Mouse (Mus musculus) left cerebral cortex, adult 2 months (tissue): ENCODE measurements around the gene Cacna1c. TPM values are rescaled to one million over a fixed set of nuclear protein-coding genes. Genes with fewer than 3 reads are reported as not detected.

ENCODE experiments used
- DNase-seq, 2 experiments: peaks; one replicate each; pipeline ENCODE4 v3.0.0; 2021 to 2022; ENCODE audit warnings: low spot score in 2 of 2, mixed read lengths in 1 of 2; ENCODE audit errors: extremely low spot score in 1 of 2
- H3K27ac ChIP-seq: fragments of 200-600 bp; 2 replicates; pipeline ENCODE4 v1.8.1; 2022
- H3K4me3 ChIP-seq: fragments of 200-600 bp; 2 replicates; pipeline ENCODE4 v1.8.1; 2022
- CTCF ChIP-seq: fragments of 200-600 bp; IDR thresholded peaks from 2 replicates; pipeline ENCODE4 v1.8.1; 2022; ENCODE audit warnings: antibody characterized with exemption, mild to moderate bottlenecking, moderate library complexity
- intact Hi-C: fragments of 180-260 bp; cut with DNase I; formaldehyde crosslinking; loops from one replicate; pipeline ENCODE4 v1.15.1; 2025
- total RNA-seq, 2 experiments: library from RNA; stranded (reverse); gene quantifications; 2 replicates each; pipeline ENCODE4 v1.2.3; 2021

Gene Cacna1c
- total RNA-seq, 2 experiments from 2014 or later: 69.1 to 73.9 TPM

- H3K27ac ChIP-seq: no peak overlapping the region
- TF ChIP-seq CTCF: no peak
- intact Hi-C loops: no loop called here
- no peak overlapping the region for H3K4me3 ChIP-seq
- no peak for DNase-seq
Measured at GRCm38 (mm10) chr6:118757533-118758289, 438.5 kb downstream of the Cacna1c start.

- Histone ChIP-seq H3K27ac (no peak overlapping the region), H3K4me3 (no peak overlapping the region)
- intact Hi-C loops: no loop called here
- TF ChIP-seq CTCF: no peak
- no peak for DNase-seq
Measured at GRCm38 (mm10) chr6:118756511-118756910, 439.7 kb downstream of the Cacna1c start.

- intact Hi-C loops: no loop called here
- no peak for TF ChIP-seq CTCF
- H3K27ac ChIP-seq: no peak overlapping the region
- no peak for DNase-seq
- no peak overlapping the region for H3K4me3 ChIP-seq
Measured at GRCm38 (mm10) chr6:118755768-118756167, 440.4 kb downstream of the Cacna1c start.

GRCm38 (mm10) chr6:118754439-118754838 is 441.8 kb downstream of the Cacna1c start:
- no peak for TF ChIP-seq CTCF
- peak in 1 of 2 experiments; percentile 39 for DNase-seq
- Histone ChIP-seq H3K4me3 (no peak overlapping the region), H3K27ac (peak overlapping the region; percentile 50; the same call in 1 of the 2 replicates)
- intact Hi-C loops: no loop called here

- H3K4me3 ChIP-seq: no peak overlapping the region
- TF ChIP-seq CTCF: no peak
- peak in 1 of 2 experiments; percentile 47 for DNase-seq
Measured at GRCm38 (mm10) chr6:118753787-118754186, 442.4 kb downstream of the Cacna1c start.

GRCm38 (mm10) chr6:118753064-118753463 is 443.2 kb downstream of the Cacna1c start:
- no peak for DNase-seq
- intact Hi-C loops: no loop called here
- no peak for TF ChIP-seq CTCF

More at GRCm38 (mm10) chr6:118753787-118754186, 442.4 kb downstream of the Cacna1c start:
- intact Hi-C loops: no loop called here
- H3K27ac ChIP-seq: no peak overlapping the region; the same call in 1 of the 2 replicates

GRCm38 (mm10) chr6:118749285-118749684 is 446.9 kb downstream of the Cacna1c start:
- no peak overlapping the region for H3K4me3 ChIP-seq
- no peak for DNase-seq
- no peak for TF ChIP-seq CTCF
- intact Hi-C loops: no loop called here
- no peak overlapping the region for H3K27ac ChIP-seq

More at GRCm38 (mm10) chr6:118753064-118753463, 443.2 kb downstream of the Cacna1c start:
- no peak overlapping the region for H3K4me3 ChIP-seq
- H3K27ac ChIP-seq: no peak overlapping the region

GRCm38 (mm10) chr6:118742701-118743100 is 453.5 kb downstream of the Cacna1c start:
- TF ChIP-seq CTCF: no peak
- no peak overlapping the region for H3K4me3 ChIP-seq
- no peak overlapping the region for H3K27ac ChIP-seq
- no peak for DNase-seq
- intact Hi-C loops: no loop called here

- TF ChIP-seq CTCF: no peak
- H3K4me3 ChIP-seq: no peak overlapping the region
- no peak overlapping the region for H3K27ac ChIP-seq
- DNase-seq: no peak
- intact Hi-C loops: no loop called here
Measured at GRCm38 (mm10) chr6:118741841-118742240, 454.4 kb downstream of the Cacna1c start.

- H3K4me3 ChIP-seq: no peak overlapping the region
- no peak overlapping the region for H3K27ac ChIP-seq
- no peak for TF ChIP-seq CTCF
- intact Hi-C loops: no loop called here
- DNase-seq: no peak
Measured at GRCm38 (mm10) chr6:118739961-118740599, 456.1 kb downstream of the Cacna1c start.

GRCm38 (mm10) chr6:118739344-118739743 is 456.9 kb downstream of the Cacna1c start:
- Histone ChIP-seq H3K27ac (no peak overlapping the region), H3K4me3 (no peak overlapping the region)
- no peak for TF ChIP-seq CTCF
- intact Hi-C loops: no loop called here
- no peak for DNase-seq

- Histone ChIP-seq H3K27ac (no peak overlapping the region), H3K4me3 (no peak overlapping the region)
- DNase-seq: no peak
- TF ChIP-seq CTCF: no peak
- intact Hi-C loops: no loop called here
Measured at GRCm38 (mm10) chr6:118738656-118739055, 457.6 kb downstream of the Cacna1c start.
